Mouse (Mus musculus): ENCODE measurements around the gene Shc1. TPM values are rescaled to one million over a fixed set of nuclear protein-coding genes. Genes with fewer than 3 reads are reported as not detected.

Gene Shc1
- polyA plus RNA-seq, 1 experiment from 2014 or later: 103 TPM

- Histone ChIP-seq H3K9ac (ENCODE audit: low read length) (peak within 1 kb of the TSS; percentile 95), H3K27ac (ENCODE audit: low read length) (peak within 1 kb of the TSS; percentile 93), H3K27me3 (ENCODE audit: control insufficient read depth, insufficient read depth, low read length) (no peaks in the 10 kb centered on the region), H3K9me3 (replicated peaks; ENCODE audit: control insufficient read depth, low read length) (no peaks in the 10 kb centered on the region), H3K4me1 (ENCODE audit: control insufficient read depth, insufficient read depth, low read length) (peaks cover 8% of the 10 kb centered on the region), H3K36me3 (ENCODE audit: control insufficient read depth, insufficient read depth, low read length) (peaks cover 14% of the 10 kb centered on the region), H3K4me3 (replicated peaks; ENCODE audit: low read length) (peak within 1 kb of the TSS; percentile 78), H3K4me2 (ENCODE audit: low read depth, low read length) (peak within 1 kb of the TSS; percentile 78)
- peak; percentile 98 for ATAC-seq (ENCODE audit: insufficient read depth, low FRiP score)
- 2% methylated on average over 68 of the region's 68 CpGs for WGBS
These were observed 12.2 kb downstream of the Shc1 start, which contains the start of gene Pygo2 for GRCm38 (mm10) chr3:89430171-89431159. TSS of gene Pygo2 (plus strand) at chr3:89430214.

- Histone ChIP-seq H3K4me3 (replicated peaks; ENCODE audit: low read length) (no peak overlapping the region), H3K9me3 (replicated peaks; ENCODE audit: control insufficient read depth, low read length) (no peaks in the 10 kb centered on the region), H3K27ac (ENCODE audit: low read length) (no peak overlapping the region), H3K4me2 (ENCODE audit: low read depth, low read length) (no peak overlapping the region), H3K27me3 (ENCODE audit: control insufficient read depth, insufficient read depth, low read length) (no peaks in the 10 kb centered on the region), H3K4me1 (ENCODE audit: control insufficient read depth, insufficient read depth, low read length) (peaks cover 16% of the 10 kb centered on the region), H3K36me3 (ENCODE audit: control insufficient read depth, insufficient read depth, low read length) (peaks cover 9% of the 10 kb centered on the region), H3K9ac (ENCODE audit: low read length) (no peak overlapping the region)
- no peak for ATAC-seq (ENCODE audit: insufficient read depth, low FRiP score)
- WGBS: 90% methylated on average over 8 of the region's 8 CpGs
These were observed 14.4 kb downstream of the Shc1 start for GRCm38 (mm10) chr3:89432606-89433005.

- Histone ChIP-seq H3K4me1 (ENCODE audit: control insufficient read depth, insufficient read depth, low read length) (peaks cover 16% of the 10 kb centered on the region), H3K36me3 (ENCODE audit: control insufficient read depth, insufficient read depth, low read length) (peaks cover 6% of the 10 kb centered on the region), H3K4me3 (replicated peaks; ENCODE audit: low read length) (no peak overlapping the region), H3K27ac (ENCODE audit: low read length) (no peak overlapping the region), H3K27me3 (ENCODE audit: control insufficient read depth, insufficient read depth, low read length) (no peaks in the 10 kb centered on the region), H3K4me2 (ENCODE audit: low read depth, low read length) (no peak overlapping the region), H3K9ac (ENCODE audit: low read length) (no peak overlapping the region), H3K9me3 (replicated peaks; ENCODE audit: control insufficient read depth, low read length) (no peaks in the 10 kb centered on the region)
- ATAC-seq (ENCODE audit: insufficient read depth, low FRiP score): no peak
- WGBS: 77% methylated on average over 11 of the region's 11 CpGs
These were observed 16.3 kb downstream of the Shc1 start for GRCm38 (mm10) chr3:89434532-89434931.

- H3K27me3 ChIP-seq (ENCODE audit: control insufficient read depth, insufficient read depth, low read length): no peaks in the 10 kb centered on the region
- H3K4me2 ChIP-seq (ENCODE audit: low read depth, low read length): no peak overlapping the region
- H3K36me3 ChIP-seq (ENCODE audit: control insufficient read depth, insufficient read depth, low read length): peaks cover 6% of the 10 kb centered on the region
- 61% methylated on average over 7 of the region's 7 CpGs for WGBS
- H3K9me3 ChIP-seq (replicated peaks; ENCODE audit: control insufficient read depth, low read length): no peaks in the 10 kb centered on the region
- peaks cover 16% of the 10 kb centered on the region for H3K4me1 ChIP-seq (ENCODE audit: control insufficient read depth, insufficient read depth, low read length)
- H3K27ac ChIP-seq (ENCODE audit: low read length): no peak overlapping the region
- H3K4me3 ChIP-seq (replicated peaks; ENCODE audit: low read length): no peak overlapping the region
- ATAC-seq (ENCODE audit: insufficient read depth, low FRiP score): no peak
- no peak overlapping the region for H3K9ac ChIP-seq (ENCODE audit: low read length)
These were observed 16.8 kb downstream of the Shc1 start for GRCm38 (mm10) chr3:89435041-89435440.

- WGBS: 5% methylated on average over 16 of the region's 16 CpGs
- H3K9me3 ChIP-seq (replicated peaks; ENCODE audit: control insufficient read depth, low read length): no peaks in the 10 kb centered on the region
- peaks cover 10% of the 10 kb centered on the region for H3K4me1 ChIP-seq (ENCODE audit: control insufficient read depth, insufficient read depth, low read length)
- H3K9ac ChIP-seq (ENCODE audit: low read length): peak within 1 kb of the TSS; percentile 77
- peak; percentile 79 for ATAC-seq (ENCODE audit: insufficient read depth, low FRiP score)
- H3K36me3 ChIP-seq (ENCODE audit: control insufficient read depth, insufficient read depth, low read length): peaks cover 6% of the 10 kb centered on the region
- H3K27me3 ChIP-seq (ENCODE audit: control insufficient read depth, insufficient read depth, low read length): no peaks in the 10 kb centered on the region
- peak within 1 kb of the TSS; percentile 61 for H3K4me3 ChIP-seq (replicated peaks; ENCODE audit: low read length)
- H3K4me2 ChIP-seq (ENCODE audit: low read depth, low read length): peak within 1 kb of the TSS; percentile 70
- peak within 1 kb of the TSS; percentile 81 for H3K27ac ChIP-seq (ENCODE audit: low read length)
These were observed 18.2 kb downstream of the Shc1 start, which contains the start of gene Pbxip1 for GRCm38 (mm10) chr3:89436176-89437113. TSS of gene Pbxip1 (plus strand) at chr3:89436706.

GRCm38 (mm10) chr3:89437269-89437668, 19.0 kb downstream of the Shc1 start:
- peaks cover 8% of the 10 kb centered on the region; the same call in 1 of the 2 replicates for H3K4me1 ChIP-seq (ENCODE audit: control insufficient read depth, insufficient read depth, low read length)
- H3K9ac ChIP-seq (ENCODE audit: low read length): peak overlapping the region; percentile 77
- WGBS: 27% methylated on average over 5 of the region's 5 CpGs
- H3K4me3 ChIP-seq (replicated peaks; ENCODE audit: low read length): peak overlapping the region; percentile 61
- peak overlapping the region; percentile 81 for H3K27ac ChIP-seq (ENCODE audit: low read length)
- peaks cover 5% of the 10 kb centered on the region for H3K36me3 ChIP-seq (ENCODE audit: control insufficient read depth, insufficient read depth, low read length)
- H3K27me3 ChIP-seq (ENCODE audit: control insufficient read depth, insufficient read depth, low read length): no peaks in the 10 kb centered on the region
- ATAC-seq (ENCODE audit: insufficient read depth, low FRiP score): no peak
- H3K4me2 ChIP-seq (ENCODE audit: low read depth, low read length): peak overlapping the region; percentile 70
- no peaks in the 10 kb centered on the region for H3K9me3 ChIP-seq (replicated peaks; ENCODE audit: control insufficient read depth, low read length)

- Histone ChIP-seq H3K9ac (ENCODE audit: low read length) (no peak overlapping the region), H3K4me1 (ENCODE audit: control insufficient read depth, insufficient read depth, low read length) (peaks cover 8% of the 10 kb centered on the region; the same call in 1 of the 2 replicates), H3K4me3 (replicated peaks; ENCODE audit: low read length) (no peak overlapping the region), H3K36me3 (ENCODE audit: control insufficient read depth, insufficient read depth, low read length) (0 out of 2 replicates have a peak, but pooled peaks cover 4% of the 10 kb centered on the region), H3K27ac (ENCODE audit: low read length) (no peak overlapping the region), H3K4me2 (ENCODE audit: low read depth, low read length) (no peak overlapping the region), H3K27me3 (ENCODE audit: control insufficient read depth, insufficient read depth, low read length) (no peaks in the 10 kb centered on the region), H3K9me3 (replicated peaks; ENCODE audit: control insufficient read depth, low read length) (no peaks in the 10 kb centered on the region)
- WGBS: 89% methylated on average over 2 of the region's 2 CpGs
- ATAC-seq (ENCODE audit: insufficient read depth, low FRiP score): no peak
These were observed 22.4 kb downstream of the Shc1 start for GRCm38 (mm10) chr3:89440691-89441090.

GRCm38 (mm10) chr3:89448720-89449537, 30.7 kb downstream of the Shc1 start:
- peak; percentile 57; the same call in 1 of the 2 replicates for ATAC-seq (ENCODE audit: insufficient read depth, low FRiP score)
- peak overlapping the region; percentile 35 for H3K27ac ChIP-seq (ENCODE audit: low read length)
- no peaks in the 10 kb centered on the region for H3K36me3 ChIP-seq (ENCODE audit: control insufficient read depth, insufficient read depth, low read length)
- H3K4me1 ChIP-seq (ENCODE audit: control insufficient read depth, insufficient read depth, low read length): peaks cover 10% of the 10 kb centered on the region; the same call in 1 of the 2 replicates
- H3K9ac ChIP-seq (ENCODE audit: low read length): 0 out of 2 replicates have a peak overlapping the region, but pooled peaks have one; percentile 16
- WGBS: 58% methylated on average over 13 of the region's 13 CpGs
- H3K4me3 ChIP-seq (replicated peaks; ENCODE audit: low read length): no peak overlapping the region
- no peak overlapping the region for H3K4me2 ChIP-seq (ENCODE audit: low read depth, low read length)
- no peaks in the 10 kb centered on the region for H3K27me3 ChIP-seq (ENCODE audit: control insufficient read depth, insufficient read depth, low read length)
- no peaks in the 10 kb centered on the region for H3K9me3 ChIP-seq (replicated peaks; ENCODE audit: control insufficient read depth, low read length)

All from stomach, embryonic 16.5 days (tissue).